Mouse (Mus musculus) stomach, embryonic 15.5 days (tissue): ENCODE data around the gene Galnt9. TPM values are rescaled to one million over a fixed set of nuclear protein-coding genes. Genes with fewer than 3 reads are reported as not detected.

Experiments used
- ATAC-seq: fragments of 200-750 bp; cut with Nextera tagmentation; 2 replicates; pipeline ENCODE4 v1.8.0; 2017; ENCODE audit warnings: low read depth, moderate number of reproducible peaks, moderate TSS enrichment; ENCODE audit not compliant: insufficient read depth, low FRiP score
- H3K27ac ChIP-seq: fragments of 300-500 bp; sonication (generic); 2 replicates; pipeline ENCODE4 v1.5.1; 2015; ENCODE audit warnings: mild to moderate bottlenecking, inconsistent platforms
- H3K27me3 ChIP-seq: fragments of 300-500 bp; sonication (generic); replicated peaks from 2 replicates; pipeline ENCODE4 v1.6.1; 2015; ENCODE audit warnings: inconsistent platforms
- H3K36me3 ChIP-seq: fragments of 300-500 bp; sonication (generic); 2 replicates; pipeline ENCODE4 v1.6.1; 2015; ENCODE audit warnings: inconsistent platforms
- H3K4me1 ChIP-seq: fragments of 300-500 bp; sonication (generic); 2 replicates; pipeline ENCODE4 v1.6.1; 2015; ENCODE audit warnings: inconsistent platforms
- H3K4me2 ChIP-seq: fragments of 300-500 bp; sonication (generic); 2 replicates; pipeline ENCODE4 v1.6.1; 2015; ENCODE audit warnings: mild to moderate bottlenecking, inconsistent platforms
- H3K4me3 ChIP-seq: fragments of 300-500 bp; sonication (generic); replicated peaks from 2 replicates; pipeline ENCODE4 v1.5.1; 2015; ENCODE audit warnings: inconsistent platforms
- H3K9ac ChIP-seq: fragments of 300-500 bp; sonication (generic); 2 replicates; pipeline ENCODE4 v1.6.1; 2015; ENCODE audit warnings: inconsistent platforms
- H3K9me3 ChIP-seq: fragments of 300-500 bp; sonication (generic); 2 replicates; pipeline ENCODE4 v1.6.1; 2016; ENCODE audit warnings: inconsistent platforms
- WGBS: fragments of 180-500 bp; shearing (Covaris S2); methylation state at CpG from one replicate; pipeline ENCODE4 v1.1.7; 2015; 5-methylcytosine and 5-hydroxymethylcytosine counted together
- polyA plus RNA-seq: library from polyadenylated mRNA; unstranded; fragments of >200 nt; fragmentation: Nextera tagmentation; extraction: Ambion mirVana; gene quantifications from 2 replicates; pipeline ENCODE4 v1.2.1, GENCODE M21; 2015

Gene Galnt9
- polyA plus RNA-seq, 1 experiment from 2014 or later, result 0.71 TPM

DNA sequence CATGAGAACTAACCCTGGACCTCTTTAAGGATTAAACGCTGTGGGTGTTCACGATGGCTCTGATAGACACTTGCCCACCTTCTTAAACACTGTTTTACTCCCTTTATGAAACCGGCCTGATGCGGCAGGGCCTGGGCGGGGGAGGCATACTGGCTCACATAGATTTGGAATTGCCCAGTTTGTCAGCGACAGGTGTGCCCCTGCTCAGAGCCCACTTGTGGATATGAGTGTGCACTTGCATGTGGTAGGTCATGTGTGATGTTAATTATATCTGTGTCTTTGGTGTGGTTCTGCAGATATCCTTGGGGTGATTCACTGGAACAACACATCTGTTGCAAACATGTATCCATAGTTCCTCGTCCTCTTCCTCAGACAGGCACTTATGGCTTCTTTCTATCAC lies 66.3 kb downstream of the Galnt9 start:
- Histone ChIP-seq H3K4me1 (0 out of 2 replicates have a peak, but pooled peaks cover 3% of the 10 kb centered on the region), H3K9me3 (no peaks in the 10 kb centered on the region), H3K4me2 (no peak overlapping the region), H3K27ac (no peak overlapping the region), H3K27me3 (no peaks in the 10 kb centered on the region), H3K9ac (no peak overlapping the region), H3K36me3 (no peaks in the 10 kb centered on the region), H3K4me3 (no peak overlapping the region)
- no peak for ATAC-seq
- 84% methylated on average over 7 of the region's 7 CpGs for WGBS

- Histone ChIP-seq H3K36me3 (no peaks in the 10 kb centered on the region), H3K27ac (no peak overlapping the region), H3K4me2 (no peak overlapping the region), H3K27me3 (no peaks in the 10 kb centered on the region), H3K9ac (no peak overlapping the region), H3K4me3 (no peak overlapping the region), H3K4me1 (0 out of 2 replicates have a peak, but pooled peaks cover 3% of the 10 kb centered on the region), H3K9me3 (no peaks in the 10 kb centered on the region)
- 78% methylated on average over 5 of the region's 5 CpGs for WGBS
- no peak for ATAC-seq
These were observed 67.4 kb downstream of the Galnt9 start for GRCm38 (mm10) chr5:110611435-110612158.

GRCm38 (mm10) chr5:110619226-110619625 lies 75.1 kb downstream of the Galnt9 start:
- Histone ChIP-seq H3K9me3 (no peaks in the 10 kb centered on the region), H3K4me2 (no peak overlapping the region), H3K4me1 (no peaks in the 10 kb centered on the region), H3K9ac (no peak overlapping the region), H3K4me3 (no peak overlapping the region), H3K27ac (no peak overlapping the region), H3K36me3 (no peaks in the 10 kb centered on the region), H3K27me3 (no peaks in the 10 kb centered on the region)
- ATAC-seq, result no peak
- WGBS, result 81% methylated on average over 6 of the region's 6 CpGs

GRCm38 (mm10) chr5:110624319-110624718 lies 80.2 kb downstream of the Galnt9 start:
- 78% methylated on average over 2 of the region's 2 CpGs for WGBS
- no peaks in the 10 kb centered on the region for H3K4me1 ChIP-seq
- H3K9ac ChIP-seq, result no peak overlapping the region
- no peaks in the 10 kb centered on the region for H3K9me3 ChIP-seq
- H3K4me2 ChIP-seq, result no peak overlapping the region
- no peak overlapping the region for H3K27ac ChIP-seq
- ATAC-seq, result no peak
- H3K27me3 ChIP-seq, result no peaks in the 10 kb centered on the region
- H3K36me3 ChIP-seq, result no peaks in the 10 kb centered on the region
- H3K4me3 ChIP-seq, result no peak overlapping the region

GRCm38 (mm10) chr5:110627351-110627750 lies 83.2 kb downstream of the Galnt9 start:
- Histone ChIP-seq H3K4me2 (no peak overlapping the region), H3K9me3 (no peaks in the 10 kb centered on the region), H3K4me3 (no peak overlapping the region), H3K27me3 (no peaks in the 10 kb centered on the region), H3K4me1 (no peaks in the 10 kb centered on the region), H3K9ac (no peak overlapping the region), H3K36me3 (no peaks in the 10 kb centered on the region), H3K27ac (no peak overlapping the region)
- no peak for ATAC-seq
- 68% methylated on average over 10 of the region's 10 CpGs for WGBS

DNA sequence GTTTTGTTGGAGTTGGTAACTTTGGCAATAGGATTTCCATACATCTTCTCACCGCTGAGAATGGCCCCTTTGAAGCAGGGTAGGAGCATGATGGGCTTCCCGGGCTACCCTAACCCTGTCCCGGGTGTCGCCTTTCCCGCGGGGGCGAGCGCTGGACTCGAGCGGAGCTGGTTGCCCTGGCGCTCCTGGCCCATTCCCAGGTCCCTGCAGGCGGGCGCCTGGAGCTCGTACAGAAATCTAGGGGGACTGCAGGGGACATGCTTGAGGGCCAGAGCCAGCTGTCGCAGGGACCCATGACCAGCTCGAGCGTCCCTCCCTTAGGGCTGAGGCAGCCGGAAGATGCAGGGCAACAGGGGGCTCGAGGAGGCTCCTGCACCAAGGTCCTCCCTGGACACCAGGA lies 84.0 kb downstream of the Galnt9 start:
- Histone ChIP-seq H3K27me3 (no peaks in the 10 kb centered on the region), H3K36me3 (no peaks in the 10 kb centered on the region), H3K4me3 (no peak overlapping the region), H3K4me1 (no peaks in the 10 kb centered on the region), H3K27ac (no peak overlapping the region), H3K4me2 (no peak overlapping the region), H3K9ac (no peak overlapping the region), H3K9me3 (no peaks in the 10 kb centered on the region)
- ATAC-seq, result no peak
- WGBS, result 18% methylated on average over 19 of the region's 19 CpGs

DNA sequence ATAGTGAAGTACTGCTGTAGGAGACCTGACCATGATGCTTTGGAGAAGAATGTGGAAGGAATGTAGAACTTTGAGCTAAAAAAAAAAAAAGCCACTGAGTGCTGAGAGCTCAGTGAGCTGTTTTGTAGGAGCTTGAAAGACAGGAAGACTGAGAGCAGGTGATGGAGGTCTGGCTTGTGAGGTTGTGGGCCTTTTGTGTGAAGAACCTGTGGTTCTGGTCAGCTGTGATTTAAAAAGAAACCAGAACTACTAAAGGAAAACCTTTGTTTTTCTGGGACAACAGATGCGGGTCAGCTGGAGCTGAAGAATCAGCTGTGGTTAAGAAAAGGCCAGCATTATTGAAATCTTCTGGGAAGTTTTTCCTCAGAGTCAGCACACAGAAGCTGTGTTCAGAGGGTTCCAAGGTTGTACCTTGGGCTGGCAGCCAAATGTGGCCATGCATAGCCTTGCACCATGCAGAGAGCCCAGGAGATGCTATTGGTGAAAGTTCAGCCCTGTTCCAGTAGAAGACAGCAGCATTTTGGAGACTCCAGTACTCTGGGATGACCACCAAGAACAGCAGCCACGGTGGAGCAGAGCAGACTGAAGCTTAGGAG lies 85.5 kb downstream of the Galnt9 start:
- H3K9ac ChIP-seq, result no peak overlapping the region
- H3K36me3 ChIP-seq, result no peaks in the 10 kb centered on the region
- no peak overlapping the region for H3K27ac ChIP-seq
- H3K27me3 ChIP-seq, result no peaks in the 10 kb centered on the region
- 73% methylated on average over 2 of the region's 2 CpGs for WGBS
- no peak for ATAC-seq
- no peak overlapping the region for H3K4me3 ChIP-seq
- no peaks in the 10 kb centered on the region for H3K4me1 ChIP-seq
- H3K9me3 ChIP-seq, result no peaks in the 10 kb centered on the region
- H3K4me2 ChIP-seq, result no peak overlapping the region

DNA sequence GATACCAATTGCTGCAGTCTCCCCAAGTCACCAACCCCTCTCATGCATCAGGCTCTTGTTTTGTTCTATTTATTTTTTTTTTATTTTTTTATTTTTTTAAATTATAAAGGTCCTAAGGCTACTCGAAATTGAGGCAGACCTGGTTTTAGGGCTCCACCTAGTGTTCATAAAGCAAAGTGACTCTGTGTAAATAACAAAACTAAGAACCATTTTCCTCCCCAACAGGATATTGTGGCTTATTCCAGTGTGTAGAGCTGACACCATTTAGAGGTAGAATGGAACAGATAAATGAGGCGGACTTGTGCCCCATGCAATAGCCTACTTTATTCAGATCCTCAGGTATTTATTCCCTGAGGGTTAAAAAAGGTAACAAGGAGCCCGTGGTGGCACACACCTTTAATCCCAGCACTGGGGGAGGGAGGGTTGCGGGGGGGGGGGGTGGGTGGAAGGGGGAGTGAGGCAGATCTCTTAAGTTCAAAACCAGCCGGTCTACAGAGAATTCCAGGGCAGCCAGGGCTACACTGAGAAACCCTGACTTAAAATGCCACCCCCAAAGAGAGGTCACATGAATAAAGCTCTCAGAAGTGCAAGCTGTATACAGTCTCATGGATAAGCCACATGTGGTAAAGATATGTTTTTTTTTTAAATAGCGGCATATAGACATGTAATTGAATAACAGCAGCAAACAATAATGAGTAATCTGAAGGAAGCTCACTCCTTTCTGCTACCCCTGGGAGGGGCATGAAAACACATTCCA lies 92.0 kb downstream of the Galnt9 start:
- H3K36me3 ChIP-seq, result no peaks in the 10 kb centered on the region
- no peak overlapping the region for H3K4me2 ChIP-seq
- no peak overlapping the region for H3K9ac ChIP-seq
- H3K27me3 ChIP-seq, result no peaks in the 10 kb centered on the region
- WGBS, result 37% methylated on average over 6 of the region's 6 CpGs
- no peak for ATAC-seq
- no peaks in the 10 kb centered on the region for H3K4me1 ChIP-seq
- H3K9me3 ChIP-seq, result no peaks in the 10 kb centered on the region
- H3K4me3 ChIP-seq, result no peak overlapping the region
- H3K27ac ChIP-seq, result no peak overlapping the region

DNA sequence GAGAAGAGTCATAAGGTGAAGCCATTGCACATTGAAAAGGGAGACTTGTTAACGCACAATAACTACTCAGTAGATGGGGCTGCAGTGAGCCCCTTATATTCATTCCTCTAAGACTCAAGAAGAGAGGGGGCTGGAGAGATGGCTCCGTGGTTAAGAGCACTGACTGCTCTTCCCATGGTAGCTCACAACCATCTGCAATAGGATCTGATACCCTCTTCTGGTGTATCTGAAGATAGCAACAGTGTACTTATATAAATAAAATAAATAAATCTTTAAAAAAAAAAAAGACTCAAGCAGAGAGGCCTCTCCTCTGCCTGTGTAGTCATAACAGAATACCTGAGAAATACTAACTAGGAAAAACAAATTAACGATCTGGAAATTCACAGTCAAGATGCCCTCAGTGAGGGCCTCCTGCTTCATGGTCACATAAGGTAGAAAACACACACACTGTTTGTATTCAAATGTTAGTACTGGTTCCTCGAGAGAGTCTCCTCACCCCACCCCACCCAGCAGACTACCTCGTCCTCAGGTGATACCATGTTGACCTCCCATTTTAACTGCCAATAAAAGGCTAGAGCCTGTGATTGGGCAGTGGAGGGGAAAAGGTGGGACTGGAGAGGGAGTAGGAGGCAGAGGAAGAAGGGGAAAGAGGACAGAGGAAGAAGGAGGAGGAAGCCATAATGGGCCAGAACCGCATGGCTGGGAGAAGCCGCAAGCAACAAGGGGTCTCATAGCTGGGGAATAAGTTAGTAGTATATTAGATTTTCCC lies 94.3 kb downstream of the Galnt9 start:
- H3K4me3 ChIP-seq, result no peak overlapping the region
- H3K27ac ChIP-seq, result no peak overlapping the region
- no peaks in the 10 kb centered on the region for H3K36me3 ChIP-seq
- no peaks in the 10 kb centered on the region for H3K27me3 ChIP-seq
- no peak overlapping the region for H3K9ac ChIP-seq
- H3K4me2 ChIP-seq, result no peak overlapping the region
- H3K9me3 ChIP-seq, result no peaks in the 10 kb centered on the region
- H3K4me1 ChIP-seq, result no peaks in the 10 kb centered on the region
- WGBS, result 72% methylated on average over 7 of the region's 7 CpGs
- no peak for ATAC-seq

- WGBS, result 21% methylated on average over 12 of the region's 12 CpGs
- no peak for ATAC-seq
- H3K4me3 ChIP-seq, result no peak overlapping the region; the same call in 1 of the 2 replicates
- H3K9me3 ChIP-seq, result no peaks in the 10 kb centered on the region
- H3K9ac ChIP-seq, result no peak overlapping the region; the same call in 1 of the 2 replicates
- no peaks in the 10 kb centered on the region for H3K27me3 ChIP-seq
- peak overlapping the region; percentile 44 for H3K4me2 ChIP-seq
- H3K36me3 ChIP-seq, result no peaks in the 10 kb centered on the region
- H3K4me1 ChIP-seq, result no peaks in the 10 kb centered on the region
- H3K27ac ChIP-seq, result no peak overlapping the region
These were observed 95.3 kb downstream of the Galnt9 start for GRCm38 (mm10) chr5:110639459-110639858.

- no peak overlapping the region for H3K4me3 ChIP-seq
- peaks cover 27% of the 10 kb centered on the region for H3K36me3 ChIP-seq
- H3K27ac ChIP-seq, result no peak overlapping the region
- ATAC-seq, result peak; percentile 39; the same call in 1 of the 2 replicates
- no peaks in the 10 kb centered on the region for H3K4me1 ChIP-seq
- no peak overlapping the region for H3K4me2 ChIP-seq
- H3K9ac ChIP-seq, result no peak overlapping the region
- no peaks in the 10 kb centered on the region for H3K9me3 ChIP-seq
- no peaks in the 10 kb centered on the region for H3K27me3 ChIP-seq
These were observed 102.2 kb downstream of the Galnt9 start for GRCm38 (mm10) chr5:110646377-110646776.
